Mouse (Mus musculus) kidney, postnatal 36 days (tissue): ENCODE measurements around the gene Sdhaf4.
A peak's percentile ranks its signal among the peaks of the same experiment; 100 is the strongest.

Source experiments
- DNase-seq, 2 experiments: peaks; one replicate each; pipeline ENCODE4 v3.0.0; 2021 to 2022; ENCODE audit warnings: mixed read lengths in 2 of 2

The Sdhaf4 gene

DNA sequence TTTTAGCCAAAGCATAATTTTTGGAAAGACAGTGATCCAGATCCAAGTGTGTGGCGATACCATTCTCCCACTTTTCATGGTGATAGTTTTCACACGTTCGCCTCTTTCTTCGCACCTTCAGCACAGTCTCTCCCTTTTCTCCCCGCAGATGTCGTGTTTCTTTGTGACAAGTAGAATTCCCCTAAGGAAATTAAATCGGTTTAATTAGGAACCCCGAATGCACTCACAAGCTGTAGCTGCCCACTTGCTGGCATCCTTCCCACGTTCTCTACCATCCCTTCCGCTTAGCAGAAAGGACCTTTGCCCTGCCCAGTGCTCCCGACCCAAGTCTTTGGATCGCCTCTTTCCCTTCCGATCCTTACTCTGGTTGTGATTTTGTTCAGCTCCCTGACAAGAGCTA is 51.5 kb downstream of the Sdhaf4 start:
- peak; percentile 75 to 83 for DNase-seq

- no peak for DNase-seq
Observed at GRCm38 (mm10) chr1:23948778-23949699, 56.4 kb downstream of the Sdhaf4 start.

DNA sequence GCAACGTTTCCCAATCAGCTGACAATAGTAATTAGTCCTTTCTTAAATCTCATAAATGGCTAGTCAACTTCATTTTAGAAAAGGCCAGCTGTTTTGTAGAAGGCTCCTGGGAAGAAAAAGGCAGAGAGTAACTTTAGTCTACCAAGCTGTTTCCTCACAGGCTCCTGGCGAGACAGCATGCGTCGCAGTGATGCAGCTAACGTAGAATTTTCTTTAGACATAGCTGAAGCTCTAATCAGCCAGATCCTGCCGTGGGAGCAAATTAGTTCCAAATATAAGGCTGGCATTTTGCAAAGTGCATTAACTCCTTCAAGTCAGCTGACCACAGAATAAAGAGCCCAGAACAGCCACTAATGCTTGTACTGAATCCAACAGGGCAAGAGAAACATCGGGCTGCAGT is 57.2 kb downstream of the Sdhaf4 start:
- no peak for DNase-seq
